Mouse (Mus musculus): ENCODE data around the gene Ctnnbip1. TPM values are rescaled to one million over a fixed set of nuclear protein-coding genes. Genes with fewer than 3 reads are reported as not detected.

The Ctnnbip1 gene
- total and polyA plus RNA-seq, 2 experiments from 2014 or later = 105 to 134 TPM

DNA sequence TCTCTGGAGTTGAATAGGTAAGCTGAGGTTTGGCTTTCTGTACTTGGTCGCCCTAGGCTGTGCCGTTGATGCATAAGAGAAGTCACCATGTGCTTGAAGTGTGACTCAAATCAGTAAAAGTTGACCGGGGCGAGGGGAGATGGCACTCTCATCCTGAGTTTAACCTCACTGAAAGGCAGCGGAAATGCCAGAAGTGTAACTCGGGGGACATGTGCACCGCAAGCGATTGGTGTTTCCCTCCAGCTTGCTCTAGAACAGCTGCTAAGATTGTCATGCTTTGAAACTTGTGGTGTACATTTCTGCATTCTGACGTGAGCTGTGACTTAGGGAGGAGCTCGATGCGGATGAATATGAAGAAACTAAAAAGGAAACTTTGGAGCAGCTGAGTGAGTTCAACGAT is 30.3 kb upstream of the Ctnnbip1 start:
- Histone ChIP-seq H3K4me1 (ENCODE audit: insufficient read depth) (peaks cover 5% of the 10 kb centered on the region; the same call in 1 of the 2 replicates), H3K27me3 (ENCODE audit: insufficient read depth, low read length) (no peaks in the 10 kb centered on the region), H3K4me3 (ENCODE audit: low read depth, low read length) (no peak overlapping the region), H3K36me3 (ENCODE audit: insufficient read depth) (peaks cover 46% of the 10 kb centered on the region), H3K4me2 (ENCODE audit: low read depth) (no peak overlapping the region), H3K9me3 (ENCODE audit: low read length) (no peaks in the 10 kb centered on the region), H3K9ac (no peak overlapping the region), H3K27ac (ENCODE audit: low read depth, low read length) (no peak overlapping the region)
- no peak for DNase-seq
- no peak for TF ChIP-seq CTCF (IDR thresholded peaks at IDR 0.05; ENCODE audit: low read depth)
- 95% methylated on average over 12 of the region's 12 CpGs for WGBS
- ATAC-seq = no peak

DNA sequence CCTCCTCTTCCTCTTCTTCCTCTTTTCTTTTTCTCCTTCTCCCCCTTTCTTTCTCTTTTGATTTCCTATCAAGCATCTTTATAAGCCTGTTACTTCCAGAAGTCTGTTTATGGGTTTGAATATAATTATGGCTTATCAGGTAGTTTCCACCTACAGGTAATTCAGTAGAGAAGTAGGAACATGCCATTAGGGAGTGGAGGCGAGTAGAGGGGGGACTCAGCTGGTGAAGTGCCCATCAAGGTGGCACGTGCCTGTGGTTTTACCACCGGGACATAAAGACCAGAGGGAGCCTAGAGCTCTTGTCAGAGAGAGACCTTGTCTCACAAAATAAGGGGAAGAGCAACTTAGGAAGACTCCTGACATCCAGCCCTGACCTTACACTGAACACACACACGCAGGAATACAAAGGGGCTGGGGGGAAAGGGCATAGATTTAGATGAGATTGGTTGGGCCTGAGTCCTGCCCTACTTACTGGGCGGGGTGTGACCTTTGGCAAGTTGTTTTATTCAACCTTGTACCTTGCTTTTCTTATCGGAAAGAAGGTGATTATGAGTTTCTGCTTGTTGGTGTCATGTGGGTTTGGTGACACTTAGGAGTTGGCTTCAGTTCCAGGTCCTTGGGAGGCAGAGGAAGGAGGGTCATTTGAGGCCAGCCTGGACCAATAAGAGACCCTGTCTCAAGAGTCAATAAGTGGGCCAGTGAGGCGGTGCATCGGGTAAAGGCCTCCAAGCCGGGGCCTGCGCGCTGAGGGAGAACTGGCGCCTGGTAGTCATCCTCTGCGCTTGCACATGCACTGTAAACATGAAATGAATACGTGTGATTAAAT is 28.4 kb upstream of the Ctnnbip1 start:
- H3K27ac ChIP-seq (ENCODE audit: low read depth, low read length) = no peak overlapping the region
- no peak overlapping the region for H3K9ac ChIP-seq
- 95% methylated on average over 14 of the region's 14 CpGs for WGBS
- peaks cover 3% of the 10 kb centered on the region; the same call in 1 of the 2 replicates for H3K4me1 ChIP-seq (ENCODE audit: insufficient read depth)
- ATAC-seq (no peak), DNase-seq (no peak)
- no peaks in the 10 kb centered on the region for H3K27me3 ChIP-seq (ENCODE audit: insufficient read depth, low read length)
- no peak for TF ChIP-seq CTCF (IDR thresholded peaks at IDR 0.05; ENCODE audit: low read depth)
- H3K4me2 ChIP-seq (ENCODE audit: low read depth) = no peak overlapping the region
- no peak overlapping the region for H3K4me3 ChIP-seq (ENCODE audit: low read depth, low read length)
- peaks cover 63% of the 10 kb centered on the region for H3K36me3 ChIP-seq (ENCODE audit: insufficient read depth)
- no peaks in the 10 kb centered on the region for H3K9me3 ChIP-seq (ENCODE audit: low read length)

DNA sequence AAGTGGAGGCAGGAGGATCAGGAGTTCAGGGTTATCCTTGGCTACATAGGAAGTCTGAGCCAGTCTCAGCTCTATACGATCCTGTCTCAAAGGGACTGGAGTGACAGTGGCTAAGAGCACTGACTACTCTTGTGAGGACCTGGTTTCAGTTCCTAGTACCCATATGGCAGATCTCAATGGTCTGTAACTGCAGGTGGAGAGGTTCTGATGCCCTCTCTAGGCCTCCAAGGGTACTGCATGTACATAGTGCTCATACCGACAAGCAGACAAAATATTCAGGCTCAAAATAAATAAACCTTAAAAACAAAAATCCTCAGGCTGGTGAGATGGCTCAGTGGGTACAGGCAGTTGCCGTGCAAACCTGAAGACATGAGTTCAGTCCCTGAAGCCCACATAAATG is 26.9 kb upstream of the Ctnnbip1 start:
- H3K36me3 ChIP-seq (ENCODE audit: insufficient read depth) = peaks cover 75% of the 10 kb centered on the region
- DNase-seq (no peak), ATAC-seq (no peak)
- H3K27ac ChIP-seq (ENCODE audit: low read depth, low read length) = no peak overlapping the region
- no peaks in the 10 kb centered on the region for H3K9me3 ChIP-seq (ENCODE audit: low read length)
- no peak overlapping the region for H3K4me3 ChIP-seq (ENCODE audit: low read depth, low read length)
- no peaks in the 10 kb centered on the region for H3K27me3 ChIP-seq (ENCODE audit: insufficient read depth, low read length)
- peak; percentile 42 for TF ChIP-seq CTCF (IDR thresholded peaks at IDR 0.05; ENCODE audit: low read depth)
- 98% methylated on average over 3 of the region's 3 CpGs for WGBS
- no peaks in the 10 kb centered on the region for H3K4me1 ChIP-seq (ENCODE audit: insufficient read depth)
- H3K9ac ChIP-seq = no peak overlapping the region
- no peak overlapping the region for H3K4me2 ChIP-seq (ENCODE audit: low read depth)

DNA sequence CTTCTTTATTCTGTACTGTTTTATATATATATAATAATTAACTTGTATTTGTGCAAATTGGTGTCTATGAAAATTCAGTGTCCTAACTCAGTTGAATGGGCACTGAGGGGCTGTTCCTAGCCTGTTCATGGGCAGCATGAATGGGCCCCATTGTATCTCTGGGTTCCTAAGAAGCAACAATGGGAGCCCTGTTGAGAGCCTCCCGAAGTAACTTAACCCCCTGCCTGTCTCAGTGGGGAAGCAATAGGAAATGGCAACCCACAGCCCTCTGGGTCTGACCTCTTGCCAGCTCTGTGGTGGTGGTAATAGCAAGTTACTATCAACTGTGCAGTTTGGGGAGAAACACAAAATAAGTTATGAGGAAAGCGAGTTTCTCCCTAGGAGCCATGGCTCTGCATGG is 21.4 kb upstream of the Ctnnbip1 start:
- no peak overlapping the region for H3K4me3 ChIP-seq (ENCODE audit: low read depth, low read length)
- H3K4me2 ChIP-seq (ENCODE audit: low read depth) = no peak overlapping the region
- DNase-seq (peak; percentile 35), ATAC-seq (peak; percentile 83)
- no peaks in the 10 kb centered on the region for H3K9me3 ChIP-seq (ENCODE audit: low read length)
- 13% methylated on average over 2 of the region's 2 CpGs for WGBS
- no peaks in the 10 kb centered on the region for H3K27me3 ChIP-seq (ENCODE audit: insufficient read depth, low read length)
- peaks cover 56% of the 10 kb centered on the region for H3K36me3 ChIP-seq (ENCODE audit: insufficient read depth)
- H3K27ac ChIP-seq (ENCODE audit: low read depth, low read length) = peak overlapping the region; percentile 55; the same call in 1 of the 2 replicates
- H3K9ac ChIP-seq = no peak overlapping the region
- H3K4me1 ChIP-seq (ENCODE audit: insufficient read depth) = no peaks in the 10 kb centered on the region
- TF ChIP-seq CTCF (IDR thresholded peaks at IDR 0.05; ENCODE audit: low read depth) = no peak

DNA sequence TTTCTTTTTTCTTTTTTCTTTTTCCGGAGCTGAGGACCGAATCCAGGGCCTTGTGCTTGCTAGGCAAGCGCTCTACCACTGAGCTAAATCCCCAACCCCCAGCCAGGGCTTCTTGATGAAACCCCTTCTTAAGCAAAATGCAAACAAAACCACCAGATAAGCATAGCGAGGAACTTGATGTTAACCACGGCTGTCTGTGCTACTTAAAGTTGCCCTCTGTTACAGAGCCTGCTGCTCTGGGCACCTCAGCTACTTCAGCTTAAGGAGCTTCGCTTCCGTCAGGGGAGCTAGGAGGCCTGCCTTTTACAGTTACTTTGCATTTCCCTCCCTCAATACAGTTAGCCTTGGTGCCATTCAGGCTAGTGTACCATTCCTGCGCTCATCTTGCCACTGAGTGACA is 19.1 kb upstream of the Ctnnbip1 start:
- Histone ChIP-seq H3K4me2 (ENCODE audit: low read depth) (no peak overlapping the region), H3K4me1 (ENCODE audit: insufficient read depth) (no peaks in the 10 kb centered on the region), H3K4me3 (ENCODE audit: low read depth, low read length) (no peak overlapping the region), H3K27ac (ENCODE audit: low read depth, low read length) (no peak overlapping the region), H3K27me3 (ENCODE audit: insufficient read depth, low read length) (no peaks in the 10 kb centered on the region), H3K36me3 (ENCODE audit: insufficient read depth) (peaks cover 41% of the 10 kb centered on the region), H3K9ac (no peak overlapping the region), H3K9me3 (ENCODE audit: low read length) (no peaks in the 10 kb centered on the region)
- ATAC-seq = no peak
- TF ChIP-seq CTCF (IDR thresholded peaks at IDR 0.05; ENCODE audit: low read depth) = no peak
- 76% methylated on average over 8 of the region's 8 CpGs for WGBS
- DNase-seq = no peak

DNA sequence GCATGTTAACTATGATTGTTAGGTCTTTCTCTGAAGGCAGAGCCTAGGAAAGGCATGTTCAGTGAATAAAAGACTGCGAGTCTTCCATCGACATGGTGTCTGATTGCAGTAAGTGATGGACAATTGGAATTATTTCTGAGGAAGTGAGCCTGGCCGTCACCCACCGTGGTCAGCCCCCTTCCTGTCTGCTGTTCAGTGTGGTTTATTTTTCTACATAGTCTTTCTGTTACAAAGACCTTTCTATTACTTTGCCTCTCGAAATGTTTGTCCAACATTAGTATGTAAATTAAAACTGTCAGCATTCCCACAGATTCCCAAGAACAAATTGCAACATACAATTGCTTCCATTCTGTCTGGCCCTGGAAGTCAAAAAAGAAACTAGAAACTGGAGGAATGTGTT is 18.2 kb upstream of the Ctnnbip1 start:
- H3K9ac ChIP-seq = no peak overlapping the region
- no peak overlapping the region for H3K4me3 ChIP-seq (ENCODE audit: low read depth, low read length)
- no peak for DNase-seq
- no peaks in the 10 kb centered on the region for H3K27me3 ChIP-seq (ENCODE audit: insufficient read depth, low read length)
- H3K9me3 ChIP-seq (ENCODE audit: low read length) = no peaks in the 10 kb centered on the region
- H3K4me2 ChIP-seq (ENCODE audit: low read depth) = no peak overlapping the region
- no peak overlapping the region for H3K27ac ChIP-seq (ENCODE audit: low read depth, low read length)
- peaks cover 32% of the 10 kb centered on the region for H3K36me3 ChIP-seq (ENCODE audit: insufficient read depth)
- WGBS = 47% methylated on average over 5 of the region's 5 CpGs
- no peak for ATAC-seq
- no peaks in the 10 kb centered on the region for H3K4me1 ChIP-seq (ENCODE audit: insufficient read depth)
- TF ChIP-seq CTCF (IDR thresholded peaks at IDR 0.05; ENCODE audit: low read depth) = no peak

DNA sequence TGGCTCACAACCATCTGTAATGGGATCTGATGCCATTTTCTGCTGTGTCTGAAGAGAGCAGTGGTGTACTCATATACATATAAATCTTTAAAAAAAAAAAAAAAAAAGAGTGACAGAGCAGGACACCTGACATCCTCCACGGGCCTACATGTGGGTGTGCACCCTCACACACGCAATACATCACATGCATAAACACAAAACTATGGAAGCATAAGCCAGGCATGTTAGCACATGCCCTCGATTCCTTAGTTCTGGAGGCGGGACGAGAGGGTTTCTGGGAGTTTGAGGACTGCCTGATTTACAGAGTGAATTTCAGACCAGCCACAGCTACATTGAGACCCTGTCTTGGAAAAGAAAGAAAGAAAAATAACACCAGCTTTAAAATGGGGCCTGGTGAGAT is 13.7 kb upstream of the Ctnnbip1 start:
- WGBS = 44% methylated on average over 5 of the region's 5 CpGs

More for the DNA sequence above, 13.7 kb upstream of the Ctnnbip1 start:
- H3K27me3 ChIP-seq (ENCODE audit: insufficient read depth, low read length) = no peaks in the 10 kb centered on the region
- no peaks in the 10 kb centered on the region for H3K36me3 ChIP-seq (ENCODE audit: insufficient read depth)
- H3K9me3 ChIP-seq (ENCODE audit: low read length) = no peaks in the 10 kb centered on the region
- no peak overlapping the region for H3K27ac ChIP-seq (ENCODE audit: low read depth, low read length)
- no peak overlapping the region for H3K4me3 ChIP-seq (ENCODE audit: low read depth, low read length)
- H3K4me1 ChIP-seq (ENCODE audit: insufficient read depth) = no peaks in the 10 kb centered on the region
- no peak overlapping the region for H3K9ac ChIP-seq
- no peak overlapping the region for H3K4me2 ChIP-seq (ENCODE audit: low read depth)
- no peak for TF ChIP-seq CTCF (IDR thresholded peaks at IDR 0.05; ENCODE audit: low read depth)
- ATAC-seq = peak; percentile 14; the same call in 1 of the 2 replicates
- no peak for DNase-seq
